Mouse (Mus musculus): Measurements from ENCODE around the gene Hmcn2.

DNA sequence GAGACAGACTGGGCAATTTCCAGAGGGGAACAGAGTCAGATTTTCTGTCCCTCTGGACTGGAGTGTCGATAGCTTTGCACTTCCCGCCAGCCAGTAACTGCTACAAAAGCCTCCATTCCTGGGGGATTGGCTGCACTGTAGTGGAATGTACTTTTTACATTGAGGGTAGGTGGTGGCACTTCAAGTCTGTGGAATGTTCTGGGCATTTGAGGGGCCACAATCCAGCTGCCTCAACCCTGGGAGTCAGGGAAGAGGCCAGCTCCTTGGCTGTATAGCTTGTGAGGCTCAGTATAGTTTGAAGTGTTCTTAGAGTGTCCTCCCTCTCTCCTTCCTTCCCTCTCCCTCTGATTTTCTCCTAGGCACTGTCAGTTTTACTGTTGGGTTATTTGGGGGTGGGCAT lies 5.0 kb downstream of the Hmcn2 start:
- TF ChIP-seq CTCF (IDR thresholded peaks at IDR 0.05), result no peak
- TF ChIP-seq POLR2A (IDR thresholded peaks at IDR 0.05; ENCODE audit: insufficient read depth, low read depth, low read length), result no peak
- no peak for TF ChIP-seq EP300 (IDR thresholded peaks at IDR 0.05; ENCODE audit: insufficient read depth, low read depth, low read length)

All from heart, adult 2 months (tissue).